Mouse (Mus musculus) forebrain, embryonic 15.5 days (tissue): ENCODE data around the gene Mettl7b. TPM values are rescaled to one million over a fixed set of nuclear protein-coding genes. Genes with fewer than 3 reads are reported as not detected.

Source experiments
- ATAC-seq: fragments of 200-750 bp; cut with Nextera tagmentation; replicated peaks from 2 replicates; pipeline ENCODE4 v1.8.0; 2017; ENCODE audit warnings: mild to moderate bottlenecking, moderate TSS enrichment, moderate library complexity
- H3K27ac ChIP-seq: fragments of 300-500 bp; sonication (generic); replicated peaks from 2 replicates; pipeline ENCODE4 v1.5.1; 2015; ENCODE audit warnings: mild to moderate bottlenecking, inconsistent platforms
- H3K27me3 ChIP-seq: fragments of 300-500 bp; sonication (generic); 2 replicates; pipeline ENCODE4 v1.6.1; 2015; ENCODE audit warnings: inconsistent platforms
- H3K36me3 ChIP-seq: fragments of 300-500 bp; sonication (generic); 2 replicates; pipeline ENCODE4 v1.6.1; 2015; ENCODE audit warnings: mild to moderate bottlenecking, inconsistent platforms
- H3K4me1 ChIP-seq: fragments of 300-500 bp; sonication (generic); 2 replicates; pipeline ENCODE4 v1.6.1; 2015; ENCODE audit warnings: inconsistent platforms
- H3K4me2 ChIP-seq: fragments of 300-500 bp; sonication (generic); replicated peaks from 2 replicates; pipeline ENCODE4 v1.6.1; 2015; ENCODE audit warnings: mild to moderate bottlenecking, inconsistent platforms
- H3K4me3 ChIP-seq: fragments of 300-500 bp; sonication (generic); 2 replicates; pipeline ENCODE4 v1.5.1; 2015; ENCODE audit warnings: mild to moderate bottlenecking, inconsistent platforms
- H3K9ac ChIP-seq: fragments of 300-500 bp; sonication (generic); replicated peaks from 2 replicates; pipeline ENCODE4 v1.6.1; 2015; ENCODE audit warnings: mild to moderate bottlenecking, inconsistent platforms
- H3K9me3 ChIP-seq: fragments of 300-500 bp; sonication (generic); 2 replicates; pipeline ENCODE4 v1.6.1; 2016; ENCODE audit warnings: inconsistent platforms
- WGBS: fragments of 180-500 bp; shearing (Covaris S2); methylation state at CpG from one replicate; pipeline ENCODE4 v1.1.7; 2015; ENCODE audit warnings: mixed read lengths; 5-methylcytosine and 5-hydroxymethylcytosine counted together
- polyA plus RNA-seq: library from polyadenylated mRNA; unstranded; fragments of >200 nt; fragmentation: Nextera tagmentation; extraction: Ambion mirVana; gene quantifications from 2 replicates; pipeline ENCODE4 v1.2.1, GENCODE M21; 2015

Mettl7b gene
- polyA plus RNA-seq, 1 experiment from 2014 or later, result not detected

- peak overlapping the region; percentile 58 for H3K4me3 ChIP-seq
- H3K36me3 ChIP-seq, result no peaks in the 10 kb centered on the region
- H3K4me2 ChIP-seq, result peak overlapping the region; percentile 58
- under 1% methylated on average over 42 of the region's 42 CpGs for WGBS
- no peaks in the 10 kb centered on the region for H3K9me3 ChIP-seq
- H3K27me3 ChIP-seq, result 0 out of 2 replicates have a peak, but pooled peaks cover 7% of the 10 kb centered on the region
- H3K27ac ChIP-seq, result peak overlapping the region; percentile 91
- peak overlapping the region; percentile 63 for H3K9ac ChIP-seq
- ATAC-seq, result peak; percentile 97
- H3K4me1 ChIP-seq, result peaks cover 17% of the 10 kb centered on the region
Measured at GRCm38 (mm10) chr10:128923013-128923691, 37.6 kb downstream of the Mettl7b start.

DNA sequence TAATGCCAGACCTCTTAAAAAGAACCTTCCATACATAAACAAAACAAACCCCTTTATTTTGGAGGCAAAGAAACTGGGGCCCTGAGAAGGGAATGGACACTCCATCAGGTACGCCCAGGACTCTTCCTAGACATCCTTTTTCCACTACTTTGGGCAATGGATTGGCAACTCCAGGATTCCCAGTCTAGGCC lies 38.1 kb downstream of the Mettl7b start, which contains the start of gene Rdh5:
Gene Rdh5 (minus strand): TSS at position 67 of the 191 bp plus-strand sequence.
- Histone ChIP-seq H3K36me3 (no peaks in the 10 kb centered on the region), H3K27me3 (0 out of 2 replicates have a peak, but pooled peaks cover 7% of the 10 kb centered on the region), H3K4me1 (peaks cover 16% of the 10 kb centered on the region), H3K4me3 (peak within 1 kb of the TSS; percentile 58), H3K9me3 (no peaks in the 10 kb centered on the region), H3K9ac (peak within 1 kb of the TSS; percentile 63), H3K4me2 (peak within 1 kb of the TSS; percentile 58), H3K27ac (peak within 1 kb of the TSS; percentile 91)
- WGBS, result 21% methylated on average over 1 of the region's 1 CpGs
- ATAC-seq, result no peak

GRCm38 (mm10) chr10:128921883-128922821 lies 38.6 kb downstream of the Mettl7b start:
- Histone ChIP-seq H3K4me3 (peak overlapping the region; percentile 58), H3K9me3 (no peaks in the 10 kb centered on the region), H3K9ac (peak overlapping the region; percentile 40; the same call in 1 of the 2 replicates), H3K4me1 (peaks cover 16% of the 10 kb centered on the region), H3K27me3 (0 out of 2 replicates have a peak, but pooled peaks cover 4% of the 10 kb centered on the region), H3K4me2 (peak overlapping the region; percentile 58), H3K36me3 (0 out of 2 replicates have a peak, but pooled peaks cover 4% of the 10 kb centered on the region), H3K27ac (peak overlapping the region; percentile 91)
- 69% methylated on average over 16 of the region's 16 CpGs for WGBS
- ATAC-seq, result peak; percentile 6; the same call in 1 of the 2 replicates

DNA sequence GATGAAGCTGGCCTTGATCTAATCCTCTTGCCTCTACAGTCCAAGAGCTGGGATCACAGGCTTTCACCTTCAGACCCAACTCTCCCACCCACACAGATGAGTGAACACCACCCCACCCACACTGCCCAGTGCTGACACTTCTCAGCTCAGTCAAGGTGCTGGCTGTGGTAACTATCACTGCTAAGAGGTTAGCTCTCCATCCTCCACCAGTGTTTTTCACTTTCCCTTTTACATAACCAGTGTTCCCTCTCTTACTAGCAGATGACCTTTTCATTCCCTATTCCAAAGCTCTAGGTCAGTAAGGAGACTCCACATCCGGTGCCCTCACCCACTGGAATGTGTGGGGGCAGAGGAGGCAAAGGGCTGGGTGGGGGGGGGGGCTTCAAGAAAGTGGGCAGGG lies 39.5 kb downstream of the Mettl7b start:
- Histone ChIP-seq H3K9me3 (no peaks in the 10 kb centered on the region), H3K27ac (no peak overlapping the region), H3K4me2 (no peak overlapping the region), H3K9ac (no peak overlapping the region), H3K4me3 (no peak overlapping the region), H3K4me1 (peaks cover 16% of the 10 kb centered on the region), H3K27me3 (0 out of 2 replicates have a peak, but pooled peaks cover 2% of the 10 kb centered on the region), H3K36me3 (0 out of 2 replicates have a peak, but pooled peaks cover 7% of the 10 kb centered on the region)
- 57% methylated on average over 1 of the region's 1 CpGs for WGBS
- ATAC-seq, result no peak

GRCm38 (mm10) chr10:128920736-128921161 lies 40.0 kb downstream of the Mettl7b start:
- H3K9me3 ChIP-seq, result no peaks in the 10 kb centered on the region
- no peak for ATAC-seq
- H3K4me1 ChIP-seq, result peaks cover 16% of the 10 kb centered on the region
- no peak overlapping the region for H3K4me2 ChIP-seq
- H3K27me3 ChIP-seq, result no peaks in the 10 kb centered on the region
- no peak overlapping the region for H3K9ac ChIP-seq
- no peak overlapping the region for H3K4me3 ChIP-seq
- WGBS, result 81% methylated on average over 3 of the region's 3 CpGs
- 0 out of 2 replicates have a peak, but pooled peaks cover 7% of the 10 kb centered on the region for H3K36me3 ChIP-seq
- H3K27ac ChIP-seq, result no peak overlapping the region

- no peak overlapping the region for H3K4me2 ChIP-seq
- H3K4me3 ChIP-seq, result no peak overlapping the region
- H3K9me3 ChIP-seq, result no peaks in the 10 kb centered on the region
- H3K36me3 ChIP-seq, result 0 out of 2 replicates have a peak, but pooled peaks cover 7% of the 10 kb centered on the region
- H3K4me1 ChIP-seq, result peaks cover 16% of the 10 kb centered on the region
- H3K27me3 ChIP-seq, result no peaks in the 10 kb centered on the region
- no peak for ATAC-seq
- H3K27ac ChIP-seq, result no peak overlapping the region
- no peak overlapping the region for H3K9ac ChIP-seq
- 78% methylated on average over 7 of the region's 7 CpGs for WGBS
Measured at GRCm38 (mm10) chr10:128919966-128920365, 40.8 kb downstream of the Mettl7b start.

- H3K4me2 ChIP-seq, result no peak overlapping the region
- H3K36me3 ChIP-seq, result 0 out of 2 replicates have a peak, but pooled peaks cover 7% of the 10 kb centered on the region
- ATAC-seq, result no peak
- H3K4me1 ChIP-seq, result peaks cover 16% of the 10 kb centered on the region
- 8% methylated on average over 6 of the region's 6 CpGs for WGBS
- H3K9me3 ChIP-seq, result no peaks in the 10 kb centered on the region
- no peaks in the 10 kb centered on the region for H3K27me3 ChIP-seq
- H3K27ac ChIP-seq, result 0 out of 2 replicates have a peak overlapping the region, but pooled peaks have one; percentile 6
- no peak overlapping the region for H3K4me3 ChIP-seq
- no peak overlapping the region for H3K9ac ChIP-seq
Measured at GRCm38 (mm10) chr10:128919203-128919631, 41.6 kb downstream of the Mettl7b start.

- no peaks in the 10 kb centered on the region for H3K9me3 ChIP-seq
- 75% methylated on average over 7 of the region's 7 CpGs for WGBS
- H3K4me1 ChIP-seq, result peaks cover 11% of the 10 kb centered on the region
- 0 out of 2 replicates have a peak, but pooled peaks cover 7% of the 10 kb centered on the region for H3K36me3 ChIP-seq
- no peak for ATAC-seq
- no peaks in the 10 kb centered on the region for H3K27me3 ChIP-seq
- no peak overlapping the region for H3K4me2 ChIP-seq
- 0 out of 2 replicates have a peak overlapping the region, but pooled peaks have one; percentile 6 for H3K27ac ChIP-seq
- no peak overlapping the region for H3K9ac ChIP-seq
- H3K4me3 ChIP-seq, result no peak overlapping the region
Measured at GRCm38 (mm10) chr10:128918246-128918645, 42.5 kb downstream of the Mettl7b start.

DNA sequence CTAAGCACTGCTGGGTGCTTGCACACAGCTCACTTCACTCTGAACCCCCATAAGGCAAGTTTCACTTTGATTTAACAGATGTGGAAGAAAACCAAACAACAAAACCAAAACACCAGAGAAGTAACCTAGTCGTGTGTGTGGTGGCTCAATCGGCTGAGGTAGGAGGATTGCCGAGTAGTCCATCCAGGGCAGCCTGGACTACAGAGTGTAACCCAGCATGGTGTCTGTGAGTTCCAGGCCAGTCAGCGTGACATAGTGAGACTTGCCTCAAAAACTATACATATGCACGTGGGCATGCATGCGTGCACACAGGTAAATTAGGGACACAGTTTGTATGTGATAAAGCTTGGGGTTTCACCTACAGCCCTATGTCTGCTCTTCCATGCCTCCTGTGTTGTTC lies 43.4 kb downstream of the Mettl7b start:
- WGBS, result 88% methylated on average over 6 of the region's 6 CpGs
- Histone ChIP-seq H3K4me1 (peaks cover 6% of the 10 kb centered on the region), H3K36me3 (0 out of 2 replicates have a peak, but pooled peaks cover 7% of the 10 kb centered on the region), H3K4me2 (no peak overlapping the region), H3K4me3 (no peak overlapping the region), H3K27me3 (no peaks in the 10 kb centered on the region), H3K27ac (no peak overlapping the region), H3K9ac (no peak overlapping the region), H3K9me3 (no peaks in the 10 kb centered on the region)
- ATAC-seq, result no peak

DNA sequence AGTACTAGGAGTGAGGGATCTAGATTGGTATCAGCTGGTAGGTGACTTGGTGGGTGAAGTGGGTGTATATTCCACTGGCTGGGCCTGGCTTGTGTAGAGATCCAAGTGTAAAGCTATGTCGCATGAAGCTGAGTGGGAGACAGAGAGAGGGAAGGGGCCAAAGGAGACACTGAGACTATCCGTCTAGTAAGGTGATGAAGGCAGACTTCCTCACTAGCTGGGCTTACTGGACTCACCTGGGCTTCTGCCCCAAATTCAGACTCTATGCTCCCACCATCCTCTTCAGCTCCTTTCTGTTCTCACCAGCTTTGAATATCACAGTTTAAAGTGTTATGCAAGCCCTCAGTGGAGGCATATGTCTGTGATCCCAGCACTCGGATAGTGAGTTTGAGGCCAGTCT lies 44.1 kb downstream of the Mettl7b start:
- H3K27me3 ChIP-seq, result no peaks in the 10 kb centered on the region
- no peak overlapping the region for H3K4me2 ChIP-seq
- H3K4me3 ChIP-seq, result no peak overlapping the region
- 87% methylated on average over 3 of the region's 3 CpGs for WGBS
- H3K9ac ChIP-seq, result no peak overlapping the region
- ATAC-seq, result no peak
- 0 out of 2 replicates have a peak, but pooled peaks cover 7% of the 10 kb centered on the region for H3K36me3 ChIP-seq
- no peaks in the 10 kb centered on the region for H3K4me1 ChIP-seq
- no peaks in the 10 kb centered on the region for H3K9me3 ChIP-seq
- no peak overlapping the region for H3K27ac ChIP-seq

- H3K27ac ChIP-seq, result no peak overlapping the region
- H3K36me3 ChIP-seq, result 0 out of 2 replicates have a peak, but pooled peaks cover 7% of the 10 kb centered on the region
- no peak overlapping the region for H3K9ac ChIP-seq
- H3K9me3 ChIP-seq, result no peaks in the 10 kb centered on the region
- peaks cover 4% of the 10 kb centered on the region for H3K4me1 ChIP-seq
- ATAC-seq, result no peak
- no peaks in the 10 kb centered on the region for H3K27me3 ChIP-seq
- H3K4me3 ChIP-seq, result no peak overlapping the region
- 83% methylated on average over 2 of the region's 2 CpGs for WGBS
- H3K4me2 ChIP-seq, result no peak overlapping the region
Measured at GRCm38 (mm10) chr10:128915550-128915949, 45.2 kb downstream of the Mettl7b start.

- H3K9ac ChIP-seq, result no peak overlapping the region
- WGBS, result 79% methylated on average over 12 of the region's 12 CpGs
- no peak for ATAC-seq
- H3K4me1 ChIP-seq, result peaks cover 16% of the 10 kb centered on the region
- 0 out of 2 replicates have a peak, but pooled peaks cover 7% of the 10 kb centered on the region for H3K36me3 ChIP-seq
- H3K27me3 ChIP-seq, result no peaks in the 10 kb centered on the region
- H3K27ac ChIP-seq, result no peak overlapping the region
- H3K4me2 ChIP-seq, result no peak overlapping the region
- H3K4me3 ChIP-seq, result no peak overlapping the region
- H3K9me3 ChIP-seq, result no peaks in the 10 kb centered on the region
Measured at GRCm38 (mm10) chr10:128913696-128914095, 47.1 kb downstream of the Mettl7b start.
